Mouse (Mus musculus): ENCODE data around the gene Cpne4. TPM values are rescaled to one million over a fixed set of nuclear protein-coding genes. Genes with fewer than 3 reads are reported as not detected.

The Cpne4 gene
- total and polyA plus RNA-seq, 3 experiments, result not detected

GRCm38 (mm10) chr9:104854245-104854921, 307.3 kb downstream of the Cpne4 start:
- in situ Hi-C loops (cut with MboI; ENCODE audit: low pct_ligation_motif_present, low pct_unique_long_range_greater_than_20kb, low sequenced_read_pairs), result no loop called here

GRCm38 (mm10) chr9:104865830-104866229, 318.7 kb downstream of the Cpne4 start:
- H3K4me1 ChIP-seq (ENCODE audit: control insufficient read depth in 1 of 2, insufficient read depth in 2 of 2), result no peaks in the 10 kb centered on the region
- no peak for DNase-seq (ENCODE audit: extremely low read depth)
- no peak overlapping the region for H3K4me2 ChIP-seq (ENCODE audit: insufficient read depth, low read depth, poor library complexity, severe bottlenecking)
- H3K9ac ChIP-seq (ENCODE audit: insufficient read depth, low read depth), result no peak overlapping the region
- TF ChIP-seq ZNF384 (IDR thresholded peaks at IDR 0.05; ENCODE audit: low read depth, low read length) (no peak), NELFE (IDR thresholded peaks at IDR 0.05; ENCODE audit: low read depth, low read length) (no peak), CHD2 (IDR thresholded peaks at IDR 0.05; ENCODE audit: low read length) (no peak), E2F4 (IDR thresholded peaks at IDR 0.05; ENCODE audit: insufficient replicate concordance, low read depth, low read length) (no peak), MEF2A (IDR thresholded peaks at IDR 0.05; ENCODE audit: borderline replicate concordance, low read depth, low read length) (no peak), ELF1 (IDR thresholded peaks at IDR 0.05; ENCODE audit: low read depth, low read length) (no peak), SMC3 (IDR thresholded peaks at IDR 0.05; ENCODE audit: low read depth, low read length) (no peak), TCF12 (IDR thresholded peaks at IDR 0.05; ENCODE audit: low read depth, low read length) (no peak), RCOR1 (conservative IDR thresholded peaks at IDR 0.05; ENCODE audit: low read depth, low read length) (no peak), SIN3A (IDR thresholded peaks at IDR 0.05; ENCODE audit: low read length) (no peak), EP300 (IDR thresholded peaks at IDR 0.05; ENCODE audit: low read length) (no peak), ZC3H11A (IDR thresholded peaks at IDR 0.05; ENCODE audit: low read depth, low read length) (no peak), JUN (IDR thresholded peaks at IDR 0.05; ENCODE audit: insufficient read depth, low read depth, low read length) (no peak), ZMIZ1 (IDR thresholded peaks at IDR 0.05; ENCODE audit: low read depth, low read length) (no peak), TBP (conservative IDR thresholded peaks at IDR 0.05; ENCODE audit: low read depth, low read length) (no peak), BHLHE40 (IDR thresholded peaks at IDR 0.05; ENCODE audit: low read depth, low read length) (no peak), POLR2A (IDR thresholded peaks at IDR 0.05; ENCODE audit: low read depth, low read length) (no peak)
- H3K4me3 ChIP-seq (replicated peaks in 1 of 3; ENCODE audit: low read depth in 2 of 3, low read length in 2 of 3, poor library complexity in 1 of 3), result no peak overlapping the region
- dilution Hi-C loops (cut with MboI; ENCODE audit: extremely low pct_ligation_motif_present, extremely low pct_unique_long_range_greater_than_20kb, low sequenced_read_pairs), result no loop called here
- H3K9me3 ChIP-seq (replicated peaks; ENCODE audit: low read length), result no peaks in the 10 kb centered on the region
- no peaks in the 10 kb centered on the region for H3K79me2 ChIP-seq (replicated peaks; ENCODE audit: control insufficient read depth, extremely low read depth, insufficient read depth, poor library complexity, severe bottlenecking)
- H3K27ac ChIP-seq (ENCODE audit: insufficient read depth, low read depth), result no peak overlapping the region
- no peaks in the 10 kb centered on the region for H3K27me3 ChIP-seq (replicated peaks)
- in situ Hi-C loops (cut with MboI; ENCODE audit: low pct_ligation_motif_present, low pct_unique_long_range_greater_than_20kb, low sequenced_read_pairs), result no loop called here
- no peaks in the 10 kb centered on the region for H3K36me3 ChIP-seq (replicated peaks in 1 of 2; ENCODE audit: control insufficient read depth in 1 of 2, insufficient read depth in 1 of 2, low read length in 1 of 2)

More at GRCm38 (mm10) chr9:104854245-104854921, 307.3 kb downstream of the Cpne4 start:
- Histone ChIP-seq H3K4me1 (ENCODE audit: control insufficient read depth in 1 of 2, insufficient read depth in 2 of 2) (peaks cover 0 to 6% of the 10 kb centered on the region in 2 experiments; a peak in 1 of 4 replicates), H3K27ac (ENCODE audit: insufficient read depth, low read depth) (no peak overlapping the region), H3K36me3 (replicated peaks in 1 of 2; ENCODE audit: control insufficient read depth in 1 of 2, insufficient read depth in 1 of 2, low read length in 1 of 2) (no peaks in the 10 kb centered on the region), H3K9ac (ENCODE audit: insufficient read depth, low read depth) (no peak overlapping the region), H3K27me3 (replicated peaks) (no peaks in the 10 kb centered on the region), H3K79me2 (replicated peaks; ENCODE audit: control insufficient read depth, extremely low read depth, insufficient read depth, poor library complexity, severe bottlenecking) (no peaks in the 10 kb centered on the region), H3K4me2 (ENCODE audit: insufficient read depth, low read depth, poor library complexity, severe bottlenecking) (no peak overlapping the region), H3K9me3 (replicated peaks; ENCODE audit: low read length) (no peaks in the 10 kb centered on the region), H3K4me3 (replicated peaks in 1 of 3; ENCODE audit: low read depth in 2 of 3, low read length in 2 of 3, poor library complexity in 1 of 3) (no peak overlapping the region)
- TF ChIP-seq MAZ (IDR thresholded peaks at IDR 0.05; ENCODE audit: low read depth, low read length), result no peak
- no peak for TF ChIP-seq EP300 (IDR thresholded peaks at IDR 0.05; ENCODE audit: low read length)
- no peak for TF ChIP-seq CHD2 (IDR thresholded peaks at IDR 0.05; ENCODE audit: low read length)
- no peak for TF ChIP-seq USF2 (conservative IDR thresholded peaks at IDR 0.05; ENCODE audit: low read depth, low read length)
- TF ChIP-seq UBTF (IDR thresholded peaks at IDR 0.05; ENCODE audit: low read depth, low read length), result no peak
- dilution Hi-C loops (cut with MboI; ENCODE audit: extremely low pct_ligation_motif_present, extremely low pct_unique_long_range_greater_than_20kb, low sequenced_read_pairs), result no loop called here
- DNase-seq (ENCODE audit: extremely low read depth), result no peak
